Mouse (Mus musculus) C2C12 (cell line): ENCODE measurements around the gene Slit3.

Experiments used
- CEBPB ChIP-seq: IDR thresholded peaks from one replicate; pipeline ENCODE4 v1.6.1; 2011; ENCODE audit warnings: low read depth, mild to moderate bottlenecking, control low read depth, moderate library complexity
- CTCF ChIP-seq: IDR thresholded peaks from one replicate; pipeline ENCODE4 v1.5.1; 2011; ENCODE audit not compliant: control insufficient read depth, insufficient read depth, insufficient read length
- MAX ChIP-seq: IDR thresholded peaks from one replicate; pipeline ENCODE4 v1.6.1; 2011; ENCODE audit warnings: mild to moderate bottlenecking, control low read depth
- MYOD1 ChIP-seq: IDR thresholded peaks from one replicate; pipeline ENCODE4 v1.6.1; 2011; ENCODE audit warnings: low read depth; ENCODE audit not compliant: control insufficient read depth, insufficient read length
- USF1 ChIP-seq: IDR thresholded peaks from one replicate; pipeline ENCODE4 v1.6.1; 2011; ENCODE audit warnings: low read depth, mild to moderate bottlenecking, control low read depth, moderate library complexity

GRCm38 (mm10) chr11:35603946-35604345 is 482.9 kb downstream of the Slit3 start:
- no peak for TF ChIP-seq CTCF
- TF ChIP-seq MAX, result no peak
- TF ChIP-seq CEBPB, result no peak
- no peak for TF ChIP-seq MYOD1
- TF ChIP-seq USF1, result no peak
